10 mouse cellular contexts compared by ENCODE assay signal in genomic region chr7:58743362-58744320, GRCm38 (mm10).
DNase-seq lines count a peak whose midpoint lies in the region; TF ChIP-seq lines count a peak whose summit lies in the region.
"Had no signal": no experiment of that assay in that cellular context is flagged by ENCODE, and none has a peak within 500 bp of the region (broad histone marks: within the 10 kb centered on the region; RNA-seq: fewer than 3 reads in every experiment).

No protein-coding gene starts in this region.

- DNase-seq in heart, adult 2 months, result no peak
- no peak for DNase-seq in heart, postnatal 14 days
- no peak for DNase-seq in lung, adult 2 months
- DNase-seq in lung, postnatal 25 days (ENCODE audit: low spot score), result no peak
- DNase-seq in brain, adult 2 months (ENCODE audit: low read depth, low spot score), result peak; percentile 72
- peak; percentile 54 for DNase-seq in lung, postnatal 36 days
- DNase-seq in urinary bladder, adult 18-20 months (ENCODE audit: low spot score in 2 of 2), result no peak
- DNase-seq in yolk sac, embryonic 10.5 days (ENCODE audit: low spot score), result no peak
- DNase-seq: cerebellum, adult 11 months had no signal

- H3K27ac ChIP-seq in heart, adult 2 months, result no peak overlapping the region

- no peak for TF ChIP-seq POLR2A in heart, adult 2 months (IDR thresholded peaks at IDR 0.05; ENCODE audit: insufficient read depth, low read depth, low read length)
- TF ChIP-seq POLR2A in lung, adult 2 months (IDR thresholded peaks at IDR 0.05; ENCODE audit: borderline replicate concordance, extremely low read depth, low read depth, low read length), result no peak

- H3K27me3 ChIP-seq in heart, adult 2 months (ENCODE audit: control insufficient read depth, insufficient read depth, low read length), result no peaks in the 10 kb centered on the region

- TF ChIP-seq EP300 in heart, adult 2 months (IDR thresholded peaks at IDR 0.05; ENCODE audit: insufficient read depth, low read depth, low read length), result no peak

- H3K4me1 ChIP-seq in heart, adult 2 months (ENCODE audit: control insufficient read depth, insufficient read depth, low read length), result peaks cover 4% of the 10 kb centered on the region
- no peaks in the 10 kb centered on the region; the same call in none of the 2 replicates for H3K4me1 ChIP-seq in lung, adult 2 months (ENCODE audit: control insufficient read depth, insufficient read depth, low read length)

- peak; percentile 70 for TF ChIP-seq CTCF in heart, adult 2 months (IDR thresholded peaks at IDR 0.05)
- peak; percentile 1; the same call in 1 of the 2 replicates for TF ChIP-seq CTCF in lung, adult 2 months (IDR thresholded peaks at IDR 0.05; ENCODE audit: insufficient read depth, low read length)

- intact Hi-C loops in heart, adult 2 months (cut with DNase I), result loop anchor here (10.0 kb wide), 1 partner anchor 159 kb away; no protein-coding TSS in a partner anchor
- intact Hi-C loops in heart, postnatal 14 days (cut with DNase I), result loop anchor here (10.0 kb wide), 1 partner anchor 159 kb away; no protein-coding TSS in a partner anchor

- H3K79me2 ChIP-seq in heart, adult 2 months (replicated peaks; ENCODE audit: control insufficient read depth, insufficient read depth, low read length), result no peaks in the 10 kb centered on the region

- 78% methylated on average over 4 of the region's 4 CpGs for WGBS in heart, adult 2 months
- WGBS in lung, adult 2 months, result 61% methylated on average over 4 of the region's 4 CpGs

- no peak overlapping the region for H3K9ac ChIP-seq in heart, adult 2 months (ENCODE audit: low read depth, low read length)

- H3K36me3 ChIP-seq in heart, adult 2 months (ENCODE audit: control insufficient read depth, insufficient read depth, low read length), result no peaks in the 10 kb centered on the region

- H3K4me3 ChIP-seq in heart, adult 2 months, result no peak overlapping the region
- H3K4me3 ChIP-seq in lung, adult 2 months (replicated peaks; ENCODE audit: extremely low read depth, low read depth, low read length), result no peak overlapping the region
- H3K4me3 ChIP-seq: erythroblast, embryonic 14.5 days had no signal

Comparison
In these comparisons a context has a peak if more than half of its experiments do, and no peak if none do; other contexts are left out.
1. DNase-seq: peak in brain, adult 2 months (single experiment) and lung, postnatal 36 days (single experiment); none in heart, adult 2 months (0 of 2), heart, postnatal 14 days (0 of 2), lung, adult 2 months (single experiment), lung, postnatal 25 days (single experiment), urinary bladder, adult 18-20 months (0 of 2) and yolk sac, embryonic 10.5 days (single experiment).